Comparison of ENCODE assay signal across 8 mouse cellular contexts in genomic region chr7:127470743-127471645, GRCm38 (mm10). TPM values are rescaled to one million over a fixed set of nuclear protein-coding genes. Genes with fewer than 3 reads are reported as not detected.
DNase-seq lines count a peak whose midpoint lies in the region; ATAC-seq lines count a peak whose summit lies in the region.

No protein-coding gene starts in this region.

- peak; percentile 94 for ATAC-seq in forebrain, embryonic 14.5 days
- ATAC-seq in neural tube, embryonic 15.5 days (ENCODE audit: low FRiP score): peak; percentile 94

- WGBS in forebrain, embryonic 14.5 days: 1% methylated on average over 44 of the region's 46 CpGs
- WGBS in neural tube, embryonic 15.5 days: under 1% methylated on average over 45 of the region's 46 CpGs

- peak overlapping the region; percentile 94 for H3K27ac ChIP-seq in forebrain, embryonic 14.5 days (ENCODE audit: low read depth, low read length)
- peak overlapping the region; percentile 97 for H3K27ac ChIP-seq in neural tube, embryonic 15.5 days (replicated peaks)

- H3K4me3 ChIP-seq in forebrain, embryonic 14.5 days (ENCODE audit: low read depth, low read length): peak overlapping the region; percentile 63
- H3K4me3 ChIP-seq in neural tube, embryonic 15.5 days (replicated peaks): peak overlapping the region; percentile 90

- no peaks in the 10 kb centered on the region for H3K9me3 ChIP-seq in forebrain, embryonic 14.5 days (replicated peaks; ENCODE audit: control insufficient read depth, low read length)
- H3K9me3 ChIP-seq in neural tube, embryonic 15.5 days (replicated peaks): no peaks in the 10 kb centered on the region

- H3K4me2 ChIP-seq in forebrain, embryonic 14.5 days (ENCODE audit: low read length): peak overlapping the region; percentile 55
- peak overlapping the region; percentile 90 for H3K4me2 ChIP-seq in neural tube, embryonic 15.5 days

- peaks cover 16% of the 10 kb centered on the region for H3K4me1 ChIP-seq in forebrain, embryonic 14.5 days (ENCODE audit: control insufficient read depth, insufficient read depth, low read length)
- peaks cover 29% of the 10 kb centered on the region for H3K4me1 ChIP-seq in neural tube, embryonic 15.5 days

- H3K36me3 ChIP-seq in forebrain, embryonic 14.5 days (ENCODE audit: control insufficient read depth, insufficient read depth, low read length): peaks cover 45% of the 10 kb centered on the region
- H3K36me3 ChIP-seq in neural tube, embryonic 15.5 days: peaks cover 47% of the 10 kb centered on the region

- peak overlapping the region; percentile 83 for H3K9ac ChIP-seq in forebrain, embryonic 14.5 days (ENCODE audit: low read length)
- H3K9ac ChIP-seq in neural tube, embryonic 15.5 days (replicated peaks): peak overlapping the region; percentile 87

- intact Hi-C loops in heart, postnatal 14 days (cut with DNase I): loop anchor here (5.0 to 10.0 kb wide), 2 partner anchors 49 to 676 kb away; partner anchors contain the start of genes Fam57b, Ppp4c and Zfp688

- peak; percentile 97 for DNase-seq in ES-CJ7 (ENCODE audit: low read depth, low spot score)
- peak; percentile 87 for DNase-seq in cerebellum, adult 11 months
- DNase-seq in forebrain, embryonic 14.5 days (ENCODE audit: low spot score): peak; percentile 99
- DNase-seq in heart, postnatal 14 days: peak; percentile 87 to 90
- peak; percentile 96 for DNase-seq in layer of hippocampus, adult 11-12 months (ENCODE audit: low spot score)
- DNase-seq in lung, adult 18-20 months: peak; percentile 95 to 96
- DNase-seq in testis, postnatal 14 days (ENCODE audit: low spot score): peak; percentile 91

- no peaks in the 10 kb centered on the region for H3K27me3 ChIP-seq in forebrain, embryonic 14.5 days (replicated peaks; ENCODE audit: control insufficient read depth, insufficient read depth, low read length)
- H3K27me3 ChIP-seq in neural tube, embryonic 15.5 days (replicated peaks): no peaks in the 10 kb centered on the region

RNA-seq across cellular contexts. Expression of gene Fbrs, which starts 8.0 kb away (rescaled TPM):
- polyA plus RNA-seq in forebrain, embryonic 14.5 days (2014; fragmentation: Nextera tagmentation; extraction: Ambion mirVana): 8.9 and 10.2 TPM in 2 replicates
- 10 to 100 TPM; 38.4 to 43.1 TPM for total RNA-seq in heart, postnatal 14 days (2021)
- 10.7 and 12.2 TPM in 2 replicates for polyA plus RNA-seq in neural tube, embryonic 15.5 days (2015; fragmentation: Nextera tagmentation; extraction: Ambion mirVana)

RNA-seq across cellular contexts. Expression of gene Prr14, which starts 11.6 kb away (rescaled TPM):
- 44.7 and 48.5 TPM in 2 replicates for polyA plus RNA-seq in forebrain, embryonic 14.5 days (2014; fragmentation: Nextera tagmentation; extraction: Ambion mirVana)
- 10 to 100 TPM; 25.9 to 29.4 TPM for total RNA-seq in heart, postnatal 14 days (2021)
- 35.9 and 37.5 TPM in 2 replicates for polyA plus RNA-seq in neural tube, embryonic 15.5 days (2015; fragmentation: Nextera tagmentation; extraction: Ambion mirVana)

RNA-seq across cellular contexts. Expression of gene Zfp689, which starts 22.0 kb away (rescaled TPM):
- polyA plus RNA-seq in forebrain, embryonic 14.5 days (2014; fragmentation: Nextera tagmentation; extraction: Ambion mirVana): 12.7 TPM in 2 replicates
- 1 to 10 TPM; 1.4 to 1.6 TPM for total RNA-seq in heart, postnatal 14 days (2021)
- polyA plus RNA-seq in neural tube, embryonic 15.5 days (2015; fragmentation: Nextera tagmentation; extraction: Ambion mirVana): 13.4 TPM in 2 replicates

RNA-seq across cellular contexts. Expression of gene Srcap, which starts 40.8 kb away (rescaled TPM):
- polyA plus RNA-seq in forebrain, embryonic 14.5 days (2014; fragmentation: Nextera tagmentation; extraction: Ambion mirVana): 25.3 and 43.6 TPM in 2 replicates
- total RNA-seq in heart, postnatal 14 days (2021): 10 to 100 TPM; 63.6 to 69.2 TPM
- 46.7 and 48.3 TPM in 2 replicates for polyA plus RNA-seq in neural tube, embryonic 15.5 days (2015; fragmentation: Nextera tagmentation; extraction: Ambion mirVana)

RNA-seq across cellular contexts. Expression of gene Gm42715, which starts 48.4 kb away (rescaled TPM):
- 12.6 and 16.6 TPM in 2 replicates for polyA plus RNA-seq in forebrain, embryonic 14.5 days (2014; fragmentation: Nextera tagmentation; extraction: Ambion mirVana)
- 10 to 100 TPM; 13.5 to 13.9 TPM for total RNA-seq in heart, postnatal 14 days (2021)
- 13.3 and 14.7 TPM in 2 replicates for polyA plus RNA-seq in neural tube, embryonic 15.5 days (2015; fragmentation: Nextera tagmentation; extraction: Ambion mirVana)

Comparison
In these comparisons a context has a peak if more than half of its experiments do, and no peak if none do; other contexts are left out.
1. Peak in every context shown above with its lines: DNase-seq, ATAC-seq, H3K4me3 ChIP-seq and H3K27ac ChIP-seq.